Mouse (Mus musculus) adrenal gland, postnatal 10 days (tissue): ENCODE results near the gene Fam20b. TPM values are rescaled to one million over a fixed set of nuclear protein-coding genes. Genes with fewer than 3 reads are reported as not detected.

Experiments
- DNase-seq: peaks from one replicate; pipeline ENCODE4 v3.0.0; 2021; ENCODE audit warnings: mixed read lengths
- total RNA-seq, 2 experiments: library from RNA; stranded (reverse); gene quantifications; 2 replicates each; pipeline ENCODE4 v1.2.3; 2021

The Fam20b gene
- total RNA-seq, 2 experiments from 2014 or later = 37.5 to 42.8 TPM

GRCm38 (mm10) chr1:156639455-156639854 is 79.4 kb downstream of the Fam20b start:
- no peak for DNase-seq

GRCm38 (mm10) chr1:156635148-156635547 is 83.7 kb downstream of the Fam20b start:
- no peak for DNase-seq

- DNase-seq = peak; percentile 26
Observed at GRCm38 (mm10) chr1:156633095-156633494, 85.8 kb downstream of the Fam20b start.

- no peak for DNase-seq
Observed at GRCm38 (mm10) chr1:156630965-156631364, 87.9 kb downstream of the Fam20b start.

GRCm38 (mm10) chr1:156629984-156630383 is 88.9 kb downstream of the Fam20b start:
- no peak for DNase-seq

Other genes with a start within 250 kb of the Fam20b start
- 100 to 1,000 TPM; 353 to 427 TPM for gene Soat1, start 244.8 kb downstream of the Fam20b start, total RNA-seq
- gene Gm10031, start 195.1 kb downstream of the Fam20b start, total RNA-seq = 10 to 100 TPM; 34.8 to 39.6 TPM
- 10 to 100 TPM; 18.9 to 19.9 TPM for gene Abl2, start 160.3 kb downstream of the Fam20b start, total RNA-seq
- 10 to 100 TPM; 11.6 to 15.3 TPM for gene Tor3a, start 44.7 kb downstream of the Fam20b start, total RNA-seq
- gene Angptl1, start 119.5 kb upstream of the Fam20b start, total RNA-seq = 10 to 100 TPM in 1 of 2 experiments, 1 to 10 TPM in 1; 9.5 to 10.2 TPM
- gene Ralgps2, start 220.5 kb upstream of the Fam20b start, total RNA-seq = 10 to 100 TPM; 24.8 to 25.5 TPM